Mouse (Mus musculus) cerebellum, adult 2 months (tissue): ENCODE data around the gene Ppfia2. TPM values are rescaled to one million over a fixed set of nuclear protein-coding genes. Genes with fewer than 3 reads are reported as not detected.

ENCODE experiments used
- DNase-seq, 2 experiments: peaks; one replicate each; pipeline ENCODE4 v3.0.0; 2021
- H3K27ac ChIP-seq: fragments of 200-500 bp; 2 replicates; pipeline ENCODE4 v1.5.1; 2012; ENCODE audit warnings: low read length, control low read depth, inconsistent platforms; ENCODE audit not compliant: insufficient read depth
- H3K27me3 ChIP-seq: fragments of 200-500 bp; 2 replicates; pipeline ENCODE4 v1.6.1; 2012; ENCODE audit warnings: inconsistent platforms, mild to moderate bottlenecking, low read length, moderate library complexity; ENCODE audit not compliant: control insufficient read depth, insufficient read depth
- H3K4me1 ChIP-seq: fragments of 200-500 bp; 2 replicates; pipeline ENCODE4 v1.6.1; 2011; ENCODE audit warnings: low read length; ENCODE audit not compliant: control insufficient read depth, insufficient read depth
- H3K4me3 ChIP-seq: fragments of 200-500 bp; replicated peaks from 2 replicates; pipeline ENCODE3; 2011; ENCODE audit warnings: mild to moderate bottlenecking, low read depth, low read length, control low read depth; ENCODE audit not compliant: insufficient read depth
- CTCF ChIP-seq: fragments of 200-500 bp; IDR thresholded peaks from 2 replicates; pipeline ENCODE4 v1.5.1; 2011; ENCODE audit warnings: low read depth, mild to moderate bottlenecking, control low read depth, low read length, moderate library complexity, borderline replicate concordance; ENCODE audit not compliant: insufficient read depth
- POLR2A ChIP-seq: fragments of 200-500 bp; IDR thresholded peaks from 2 replicates; pipeline ENCODE4 v1.6.1; 2011; ENCODE audit warnings: low read length, control low read depth, borderline replicate concordance; ENCODE audit not compliant: insufficient read depth
- WGBS: fragments of 180-500 bp; shearing (Covaris S2); methylation state at CpG from one replicate; pipeline ENCODE4 v1.1.7; 2018; 5-methylcytosine and 5-hydroxymethylcytosine counted together
- polyA plus RNA-seq: library from polyadenylated mRNA; depleted of rRNA; stranded (reverse); fragments of >200 nt; gene quantifications from 2 replicates; pipeline ENCODE4 v1.2.3, GENCODE M21; 2012; rRNA removed

Gene Ppfia2
- polyA plus RNA-seq, result 24.3 and 25.8 TPM in 2 replicates

- no peak for TF ChIP-seq CTCF
- peak; percentile 82; the same call in 1 of the 2 replicates for TF ChIP-seq POLR2A
- H3K4me1 ChIP-seq, result no peaks in the 10 kb centered on the region; the same call in 1 of the 2 replicates
- no peaks in the 10 kb centered on the region for H3K27me3 ChIP-seq
- H3K27ac ChIP-seq, result peak within 1 kb of the TSS; percentile 91
- peak within 1 kb of the TSS; percentile 95 for H3K4me3 ChIP-seq
- WGBS, result 1% methylated on average over 30 of the region's 30 CpGs
- DNase-seq, result peak; percentile 85 to 88
Observed at GRCm38 (mm10) chr10:106469855-106470532, at the start of gene Ppfia2. Ppfia2 (plus strand) TSS chr10:106470339.

GRCm38 (mm10) chr10:106468956-106469721 is 1.0 kb upstream of the Ppfia2 start:
- WGBS, result under 1% methylated on average over 19 of the region's 19 CpGs
- DNase-seq, result peak; percentile 86 to 92
- Histone ChIP-seq H3K27ac (peak overlapping the region; percentile 91), H3K4me1 (no peaks in the 10 kb centered on the region; the same call in 1 of the 2 replicates), H3K27me3 (no peaks in the 10 kb centered on the region), H3K4me3 (peak overlapping the region; percentile 95)
- no peak for TF ChIP-seq CTCF
- TF ChIP-seq POLR2A, result peak; percentile 78; the same call in 1 of the 2 replicates

GRCm38 (mm10) chr10:106470533-106471205 is 530 bp downstream of the Ppfia2 start:
- no peak for TF ChIP-seq CTCF
- no peak for TF ChIP-seq POLR2A
- no peaks in the 10 kb centered on the region; the same call in 1 of the 2 replicates for H3K4me1 ChIP-seq
- no peaks in the 10 kb centered on the region for H3K27me3 ChIP-seq
- peak overlapping the region; percentile 76 for H3K27ac ChIP-seq
- 3% methylated on average over 17 of the region's 18 CpGs for WGBS
- H3K4me3 ChIP-seq, result peak overlapping the region; percentile 95
- DNase-seq, result peak in 1 of 2 experiments; percentile 34

- WGBS, result 16% methylated on average over 6 of the region's 6 CpGs
- no peaks in the 10 kb centered on the region for H3K27me3 ChIP-seq
- TF ChIP-seq CTCF (no peak), POLR2A (no peak)
- peak overlapping the region; percentile 73; the same call in 1 of the 2 replicates for H3K27ac ChIP-seq
- H3K4me1 ChIP-seq, result no peaks in the 10 kb centered on the region; the same call in 1 of the 2 replicates
- DNase-seq, result peak; percentile 44 to 82
- no peak overlapping the region for H3K4me3 ChIP-seq
Observed at GRCm38 (mm10) chr10:106509281-106510165, 39.4 kb downstream of the Ppfia2 start.

GRCm38 (mm10) chr10:106566036-106566435 is 95.9 kb downstream of the Ppfia2 start:
- peaks cover 4% of the 10 kb centered on the region; the same call in 1 of the 2 replicates for H3K4me1 ChIP-seq
- H3K4me3 ChIP-seq, result no peak overlapping the region
- no peaks in the 10 kb centered on the region for H3K27me3 ChIP-seq
- no peak for TF ChIP-seq CTCF
- no peak for TF ChIP-seq POLR2A
- no peak for DNase-seq
- 74% methylated on average over 4 of the region's 4 CpGs for WGBS
- no peak overlapping the region for H3K27ac ChIP-seq

GRCm38 (mm10) chr10:106585026-106585425 is 114.9 kb downstream of the Ppfia2 start:
- Histone ChIP-seq H3K27ac (no peak overlapping the region), H3K4me3 (no peak overlapping the region), H3K27me3 (no peaks in the 10 kb centered on the region), H3K4me1 (peaks cover 5% of the 10 kb centered on the region; the same call in 1 of the 2 replicates)
- no peak for TF ChIP-seq CTCF
- no peak for TF ChIP-seq POLR2A
- 8% methylated on average over 4 of the region's 4 CpGs for WGBS
- peak in 1 of 2 experiments; percentile 36 for DNase-seq

GRCm38 (mm10) chr10:106585476-106586080 is 115.4 kb downstream of the Ppfia2 start:
- peak; percentile 36 to 62 for DNase-seq
- TF ChIP-seq CTCF (peak; percentile 51; the same call in 1 of the 2 replicates), POLR2A (no peak)
- no peak overlapping the region for H3K27ac ChIP-seq
- 3% methylated on average over 4 of the region's 4 CpGs for WGBS
- H3K4me1 ChIP-seq, result peaks cover 5% of the 10 kb centered on the region; the same call in 1 of the 2 replicates
- H3K4me3 ChIP-seq, result no peak overlapping the region
- H3K27me3 ChIP-seq, result no peaks in the 10 kb centered on the region
